Mouse (Mus musculus) hindbrain, embryonic 10.5 days (tissue): ENCODE measurements around the gene Gm156. TPM values are rescaled to one million over a fixed set of nuclear protein-coding genes. Genes with fewer than 3 reads are reported as not detected.

Experiments
- polyA plus RNA-seq: library from polyadenylated mRNA; unstranded; fragments of >200 nt; fragmentation: Nextera tagmentation; extraction: Ambion mirVana; gene quantifications from 2 replicates; pipeline ENCODE4 v1.2.1, GENCODE M21; 2016

Gene Gm156
- polyA plus RNA-seq, 1 experiment from 2014 or later = not detected

Other genes with a start within 250 kb of the Gm156 start
- gene Klre1, start 206.4 kb downstream of the Gm156 start, polyA plus RNA-seq = not detected in 2 replicates
- not detected in 2 replicates for gene Klrd1, start 192.5 kb downstream of the Gm156 start, polyA plus RNA-seq
- 0.34 and 0.38 TPM in 2 replicates for gene Klrk1, start 160.4 kb downstream of the Gm156 start, polyA plus RNA-seq
- not detected in 2 replicates for gene Klrc3, start 140.9 kb downstream of the Gm156 start, polyA plus RNA-seq
- gene Klrc2, start 123.6 kb downstream of the Gm156 start, polyA plus RNA-seq = not detected in 2 replicates
- not detected in 2 replicates for gene Klrc1, start 105.3 kb downstream of the Gm156 start, polyA plus RNA-seq
- gene Klri1, start 67.1 kb downstream of the Gm156 start, polyA plus RNA-seq = not detected in 2 replicates
- not detected in 2 replicates for gene Klri2, start 43.8 kb downstream of the Gm156 start, polyA plus RNA-seq
- not detected in 2 replicates for gene Gm17631, start 78.4 kb upstream of the Gm156 start, polyA plus RNA-seq
- not detected in 2 replicates for gene Klra17, start 92.4 kb upstream of the Gm156 start, polyA plus RNA-seq
- not detected in 2 replicates for gene Klra5, start 133.4 kb upstream of the Gm156 start, polyA plus RNA-seq
- gene Klra6, start 242.7 kb upstream of the Gm156 start, polyA plus RNA-seq = not detected in 2 replicates